Mouse (Mus musculus) midbrain, embryonic 11.5 days (tissue): ENCODE measurements at regions not wholly inside any gene's neighbourhood (a gene's known extent, or its start where the extent isn't known, plus 50 kb on each side); places are given as distances from the start of the nearest gene placed in this dataset.

Source experiments
- ATAC-seq: fragments of 200-750 bp; cut with Nextera tagmentation; 2 replicates; pipeline ENCODE4 v1.8.0; 2017; ENCODE audit warnings: moderate TSS enrichment, moderate library complexity; ENCODE audit not compliant: low FRiP score
- DNase-seq: peaks from one replicate; pipeline ENCODE4 v3.0.0; 2015; ENCODE audit warnings: low spot score; ENCODE audit errors: missing footprints
- H3K27ac ChIP-seq: fragments of 300-500 bp; sonication (generic); 2 replicates; pipeline ENCODE4 v1.5.1; 2014; ENCODE audit warnings: low read depth, low read length
- H3K27me3 ChIP-seq: fragments of 300-500 bp; sonication (generic); 2 replicates; pipeline ENCODE4 v1.6.1; 2014; ENCODE audit warnings: mild to moderate bottlenecking, low read length, moderate library complexity, mixed read lengths; ENCODE audit not compliant: control insufficient read depth, insufficient read depth
- H3K36me3 ChIP-seq: fragments of 300-500 bp; sonication (generic); 2 replicates; pipeline ENCODE4 v1.6.1; 2014; ENCODE audit warnings: mild to moderate bottlenecking, low read length, moderate library complexity, mixed read lengths; ENCODE audit not compliant: control insufficient read depth, insufficient read depth
- H3K4me1 ChIP-seq: fragments of 300-500 bp; sonication (generic); 2 replicates; pipeline ENCODE4 v1.6.1; 2014; ENCODE audit warnings: low read length; ENCODE audit not compliant: control insufficient read depth, insufficient read depth
- H3K4me2 ChIP-seq: fragments of 300-500 bp; sonication (generic); 2 replicates; pipeline ENCODE4 v1.6.1; 2014; ENCODE audit warnings: mild to moderate bottlenecking, moderate library complexity
- H3K4me3 ChIP-seq: fragments of 300-500 bp; sonication (generic); 2 replicates; pipeline ENCODE4 v1.5.1; 2014; ENCODE audit warnings: low read depth, low read length
- H3K9ac ChIP-seq: fragments of 300-500 bp; sonication (generic); 2 replicates; pipeline ENCODE4 v1.6.1; 2014; ENCODE audit warnings: low read length
- H3K9me3 ChIP-seq: fragments of 300-500 bp; sonication (generic); 2 replicates; pipeline ENCODE4 v1.6.1; 2016; ENCODE audit warnings: low read length; ENCODE audit not compliant: control insufficient read depth
- WGBS: fragments of 180-500 bp; shearing (Covaris S2); extraction: QIAGEN DNeasy Blood & Tissue Kit; methylation state at CpG from one replicate; pipeline ENCODE4 v1.1.7; 2014; 5-methylcytosine and 5-hydroxymethylcytosine counted together

DNA sequence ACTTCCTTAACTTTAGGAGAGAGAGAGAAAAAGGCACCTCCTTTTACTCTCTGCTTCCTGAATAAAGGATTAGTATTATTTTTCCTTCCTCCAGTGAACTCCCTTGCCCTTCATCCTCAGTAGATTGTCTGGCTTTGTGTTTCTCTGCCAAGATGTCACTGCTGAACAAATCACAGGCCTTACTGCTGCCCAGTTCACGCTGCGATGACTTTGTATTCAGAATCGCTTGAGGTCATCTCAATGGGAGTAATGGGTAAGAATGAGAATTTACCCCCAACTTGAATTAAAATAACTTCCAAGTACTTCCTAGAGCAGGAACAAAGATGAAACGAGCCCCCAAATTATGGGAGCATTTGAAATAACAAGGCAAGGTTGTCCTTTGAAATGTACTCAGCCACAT is 897.3 kb downstream of the 5730522E02Rik start:
- Histone ChIP-seq H3K27me3 (no peaks in the 10 kb centered on the region), H3K4me2 (no peak overlapping the region), H3K9ac (no peak overlapping the region), H3K4me3 (no peak overlapping the region), H3K4me1 (peaks cover 5% of the 10 kb centered on the region; the same call in 1 of the 2 replicates), H3K36me3 (no peaks in the 10 kb centered on the region), H3K27ac (no peak overlapping the region), H3K9me3 (no peaks in the 10 kb centered on the region)
- WGBS, result 26% methylated on average over 4 of the region's 4 CpGs
- ATAC-seq (0 out of 2 replicates have a peak, but pooled peaks have one; percentile 40), DNase-seq (no peak)

DNA sequence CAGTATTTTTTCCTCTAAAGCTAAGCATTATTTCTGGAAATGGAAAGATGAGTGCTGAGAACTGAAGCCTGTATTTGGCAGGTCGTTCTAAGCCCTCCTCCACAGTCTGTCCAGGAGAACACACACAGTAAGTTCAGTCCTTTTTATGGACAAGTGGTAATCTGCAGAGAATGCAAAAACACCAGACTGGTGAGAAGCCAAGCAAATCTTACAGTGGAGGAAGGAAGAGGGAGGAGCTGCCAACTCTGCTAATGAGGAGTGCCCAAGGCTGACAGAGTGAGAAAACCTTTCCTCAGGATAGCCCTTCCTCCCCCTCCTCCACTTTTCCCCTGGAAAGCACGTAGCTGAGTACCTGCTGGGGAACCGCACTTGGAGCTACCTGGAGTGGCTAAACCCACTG is 899.8 kb downstream of the 5730522E02Rik start:
- Histone ChIP-seq H3K27me3 (no peaks in the 10 kb centered on the region), H3K9me3 (no peaks in the 10 kb centered on the region), H3K4me3 (no peak overlapping the region), H3K4me2 (no peak overlapping the region), H3K9ac (no peak overlapping the region), H3K27ac (no peak overlapping the region), H3K36me3 (no peaks in the 10 kb centered on the region), H3K4me1 (peaks cover 5% of the 10 kb centered on the region; the same call in 1 of the 2 replicates)
- ATAC-seq, result no peak
- no peak for DNase-seq
- WGBS, result 80% methylated on average over 3 of the region's 3 CpGs

DNA sequence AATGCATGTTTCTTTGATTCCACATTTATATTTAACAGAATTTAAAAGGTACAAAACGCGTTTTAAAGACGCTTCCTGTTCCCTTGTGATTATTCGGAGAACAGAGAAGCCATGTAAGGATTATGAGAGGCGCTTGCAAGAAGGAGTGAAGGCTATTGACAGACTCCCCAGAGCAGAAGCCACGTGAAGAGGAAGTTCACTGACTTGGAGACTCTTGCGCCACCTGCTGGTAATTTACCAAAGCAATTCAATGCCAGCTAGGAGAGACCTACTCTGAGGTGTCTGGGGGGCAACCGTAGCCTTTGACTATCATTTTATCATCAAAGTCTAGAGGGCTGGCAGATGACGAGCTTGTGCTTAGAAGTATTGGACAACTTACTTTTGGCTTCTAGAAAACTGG is 909.4 kb downstream of the 5730522E02Rik start:
- ATAC-seq (peak; percentile 76; the same call in 1 of the 2 replicates), DNase-seq (peak; percentile 96)
- Histone ChIP-seq H3K27me3 (no peaks in the 10 kb centered on the region), H3K27ac (no peak overlapping the region), H3K9ac (no peak overlapping the region), H3K4me2 (no peak overlapping the region), H3K4me3 (no peak overlapping the region), H3K9me3 (no peaks in the 10 kb centered on the region), H3K4me1 (no peaks in the 10 kb centered on the region), H3K36me3 (no peaks in the 10 kb centered on the region)
- WGBS, result 26% methylated on average over 9 of the region's 9 CpGs

DNA sequence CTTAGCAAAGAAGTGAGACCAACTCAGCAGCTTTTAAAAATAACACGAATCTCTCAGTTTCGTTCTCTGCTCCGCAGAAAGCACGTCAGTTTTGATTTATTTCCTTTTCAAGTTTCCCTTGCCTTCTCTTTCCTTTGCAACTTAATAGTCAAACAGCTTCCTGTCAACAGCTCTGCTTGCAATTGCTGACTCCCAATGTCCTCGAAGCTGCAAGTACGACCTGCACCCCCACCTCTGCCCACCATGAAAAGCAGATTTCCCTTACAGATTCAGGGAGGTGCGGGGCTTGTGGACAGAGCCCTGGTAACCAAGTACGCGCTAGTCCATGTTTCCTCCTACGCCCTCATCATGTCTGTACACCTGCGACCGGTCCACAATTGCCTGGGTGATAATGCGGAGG is 922.2 kb downstream of the 5730522E02Rik start:
- ATAC-seq, result no peak
- 85% methylated on average over 13 of the region's 13 CpGs for WGBS

DNA sequence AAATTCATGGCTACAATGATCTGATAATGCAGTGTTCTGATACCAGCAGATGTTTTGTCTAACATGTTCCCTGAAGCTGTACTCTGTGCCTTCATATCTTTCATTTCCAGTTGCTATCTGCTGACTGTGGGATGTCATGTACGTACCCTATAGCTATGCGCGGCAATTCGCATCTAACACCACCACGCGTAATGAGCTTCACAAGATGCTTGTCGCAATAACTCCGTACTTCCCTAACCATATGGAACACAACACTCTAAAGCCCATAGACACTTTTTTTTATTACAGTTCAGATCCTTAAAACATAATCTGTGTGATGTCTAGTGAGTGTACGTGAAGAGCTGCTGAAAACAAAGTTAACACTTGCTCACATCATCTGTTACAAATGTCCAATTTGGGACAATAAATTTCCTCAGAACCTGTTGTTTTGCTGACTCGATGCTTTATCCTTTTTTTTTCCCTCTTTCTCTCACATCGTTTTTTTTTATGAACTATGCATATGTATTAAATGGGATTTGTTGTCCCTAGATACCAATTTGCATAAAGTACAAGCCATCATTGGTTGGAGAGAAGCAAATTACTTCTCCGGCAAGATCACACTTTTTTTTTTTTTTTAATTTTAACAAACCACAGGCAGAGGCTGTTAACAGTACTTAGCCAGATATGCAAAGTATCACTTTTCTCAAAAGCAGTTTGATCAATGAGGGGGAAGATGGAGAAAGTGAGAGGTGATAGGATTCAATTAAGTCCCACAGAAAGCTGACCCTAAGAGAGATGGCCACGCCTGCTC is 922.9 kb downstream of the 5730522E02Rik start:
- DNase-seq (no peak), ATAC-seq (no peak)
- Histone ChIP-seq H3K4me1 (no peaks in the 10 kb centered on the region), H3K9me3 (no peaks in the 10 kb centered on the region), H3K4me3 (no peak overlapping the region), H3K4me2 (no peak overlapping the region), H3K27ac (no peak overlapping the region), H3K27me3 (no peaks in the 10 kb centered on the region), H3K36me3 (no peaks in the 10 kb centered on the region), H3K9ac (no peak overlapping the region)
- WGBS, result 87% methylated on average over 13 of the region's 13 CpGs

More for the DNA sequence above, 922.2 kb downstream of the 5730522E02Rik start:
- no peaks in the 10 kb centered on the region for H3K4me1 ChIP-seq
- no peak overlapping the region for H3K9ac ChIP-seq
- DNase-seq, result no peak
- H3K27ac ChIP-seq, result no peak overlapping the region
- H3K36me3 ChIP-seq, result no peaks in the 10 kb centered on the region
- no peaks in the 10 kb centered on the region for H3K9me3 ChIP-seq
- H3K4me3 ChIP-seq, result no peak overlapping the region
- no peak overlapping the region for H3K4me2 ChIP-seq
- no peaks in the 10 kb centered on the region for H3K27me3 ChIP-seq

DNA sequence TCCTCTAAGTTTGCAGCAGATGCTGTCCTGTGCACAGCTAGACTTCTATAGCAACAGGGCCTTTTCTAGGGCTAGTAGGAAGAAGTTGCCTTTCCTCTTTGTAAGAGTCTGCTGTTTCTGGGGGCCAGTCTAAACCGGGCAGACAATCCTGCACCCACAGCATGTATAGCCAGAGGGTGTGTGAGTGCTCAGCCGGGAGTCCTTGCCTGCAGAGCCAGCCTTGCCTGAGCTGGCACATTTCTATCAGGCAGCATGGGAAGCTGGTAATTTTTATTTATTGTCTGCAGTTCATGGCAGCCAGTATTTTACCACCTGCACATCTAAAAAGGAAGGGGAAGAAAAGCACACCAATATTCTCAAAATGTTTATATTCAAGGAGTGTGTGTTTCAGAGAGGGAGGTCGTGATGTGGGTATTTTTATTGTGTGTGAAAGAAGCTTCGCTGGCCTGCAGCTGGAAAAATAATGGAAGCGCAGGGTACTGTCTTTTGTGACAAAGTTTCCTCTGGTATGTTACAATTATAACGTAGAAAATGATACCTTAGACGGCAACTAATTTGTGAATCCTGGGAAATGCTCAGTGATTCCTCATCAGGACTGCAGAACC is 940.5 kb downstream of the 5730522E02Rik start:
- Histone ChIP-seq H3K9ac (no peak overlapping the region), H3K9me3 (no peaks in the 10 kb centered on the region; the same call in 1 of the 2 replicates), H3K36me3 (no peaks in the 10 kb centered on the region), H3K27ac (no peak overlapping the region), H3K4me1 (peaks cover 7% of the 10 kb centered on the region), H3K27me3 (no peaks in the 10 kb centered on the region; the same call in 1 of the 2 replicates), H3K4me3 (no peak overlapping the region), H3K4me2 (peak overlapping the region; percentile 6; the same call in 1 of the 2 replicates)
- DNase-seq (no peak), ATAC-seq (peak; percentile 59; the same call in 1 of the 2 replicates)
- WGBS, result 8% methylated on average over 7 of the region's 7 CpGs

DNA sequence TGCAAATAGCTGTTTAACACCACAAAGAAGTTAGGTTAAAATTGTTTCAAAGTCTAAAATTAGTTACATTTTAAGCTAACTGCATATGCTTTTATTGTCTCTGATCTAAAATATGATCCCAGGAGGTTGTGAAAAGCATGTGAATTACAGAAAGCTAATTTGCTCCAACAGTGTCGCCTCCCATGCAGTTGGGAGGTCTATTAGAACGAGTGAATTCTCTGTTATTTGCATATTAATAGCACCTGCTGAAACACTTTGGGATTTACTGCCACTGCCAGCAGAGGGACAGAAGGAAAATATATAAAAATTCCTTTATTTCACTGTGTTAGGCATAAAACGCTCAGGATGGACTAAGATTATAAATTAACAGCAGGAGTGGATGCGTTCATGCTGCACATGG is 947.7 kb downstream of the 5730522E02Rik start:
- Histone ChIP-seq H3K4me1 (no peaks in the 10 kb centered on the region), H3K4me3 (no peak overlapping the region), H3K9me3 (no peaks in the 10 kb centered on the region; the same call in 1 of the 2 replicates), H3K36me3 (no peaks in the 10 kb centered on the region), H3K27ac (no peak overlapping the region), H3K9ac (no peak overlapping the region), H3K4me2 (no peak overlapping the region), H3K27me3 (no peaks in the 10 kb centered on the region)
- 35% methylated on average over 4 of the region's 4 CpGs for WGBS
- no peak for ATAC-seq
- DNase-seq, result no peak

DNA sequence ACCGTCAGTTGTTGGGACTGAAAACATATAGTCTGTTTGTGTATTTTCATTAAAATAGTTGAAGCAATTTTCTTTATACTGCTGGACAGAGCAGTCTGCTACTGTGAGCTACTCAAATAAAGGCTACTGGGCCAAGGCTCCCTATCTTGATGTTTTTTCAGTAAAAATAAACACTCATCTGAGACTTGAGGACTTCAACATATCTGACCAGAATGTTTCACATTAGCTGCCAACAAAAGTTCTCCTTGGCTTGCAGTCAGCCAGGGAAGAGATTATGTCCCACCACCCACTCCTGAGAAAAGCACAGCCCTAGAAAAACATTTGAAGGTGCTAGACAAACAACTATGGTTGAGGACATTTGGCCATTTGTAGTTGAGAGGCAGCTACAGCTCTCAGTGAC is 950.9 kb downstream of the 5730522E02Rik start:
- H3K4me1 ChIP-seq, result no peaks in the 10 kb centered on the region
- H3K9ac ChIP-seq, result no peak overlapping the region
- no peak overlapping the region for H3K4me2 ChIP-seq
- DNase-seq (no peak), ATAC-seq (no peak)
- H3K27ac ChIP-seq, result no peak overlapping the region
- 84% methylated on average over 1 of the region's 1 CpGs for WGBS
- H3K27me3 ChIP-seq, result no peaks in the 10 kb centered on the region
- no peaks in the 10 kb centered on the region for H3K9me3 ChIP-seq
- no peak overlapping the region for H3K4me3 ChIP-seq
- no peaks in the 10 kb centered on the region for H3K36me3 ChIP-seq

DNA sequence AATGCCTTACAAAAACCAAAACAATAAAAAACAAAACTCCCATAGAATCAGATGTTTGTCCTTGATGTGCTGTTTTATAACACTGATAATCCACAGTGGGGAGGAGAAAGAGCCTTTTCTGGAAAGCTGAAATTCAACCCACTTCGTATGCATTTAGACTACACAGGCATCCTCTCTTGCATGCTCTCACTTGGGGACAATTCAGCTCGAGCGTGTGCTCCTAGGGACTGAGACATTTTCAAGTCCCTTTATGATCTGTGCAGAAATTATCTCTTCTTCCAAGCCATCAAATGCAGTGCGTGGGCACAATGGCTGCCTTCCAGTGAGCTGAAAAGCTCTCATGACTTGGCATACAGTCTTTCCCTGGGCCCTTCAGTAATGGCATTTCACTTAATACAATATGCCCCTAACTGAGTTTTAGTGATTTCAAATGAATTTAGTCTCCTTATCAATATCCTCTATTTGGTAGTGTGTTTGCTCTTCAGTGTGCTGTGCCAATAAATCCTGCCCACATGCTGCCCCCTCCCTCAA is 977.1 kb downstream of the 5730522E02Rik start:
- ATAC-seq, result no peak
- H3K4me1 ChIP-seq, result no peaks in the 10 kb centered on the region
- H3K27ac ChIP-seq, result no peak overlapping the region
- no peak overlapping the region for H3K4me2 ChIP-seq
- no peaks in the 10 kb centered on the region for H3K36me3 ChIP-seq
- no peaks in the 10 kb centered on the region for H3K27me3 ChIP-seq
- H3K4me3 ChIP-seq, result no peak overlapping the region
- no peak overlapping the region for H3K9ac ChIP-seq
- H3K9me3 ChIP-seq, result no peaks in the 10 kb centered on the region
- DNase-seq, result no peak
- WGBS, result 80% methylated on average over 4 of the region's 4 CpGs
